Mouse (Mus musculus): ENCODE data around the gene Tmem168.

GRCm38 (mm10) chr6:13537275-13537964 is 70.5 kb downstream of the Tmem168 start:
- no peak for TF ChIP-seq POLR2A (IDR thresholded peaks at IDR 0.05; ENCODE audit: extremely low read depth, insufficient read depth, low read length)
- no peak for TF ChIP-seq CTCF (IDR thresholded peaks at IDR 0.05; ENCODE audit: low read depth, low read length)
